Mouse (Mus musculus) brain, embryonic 14.5 days (tissue): ENCODE data around the gene Ndufv2.

Experiments
- CTCF ChIP-seq: fragments of 200-500 bp; IDR thresholded peaks from 2 replicates; pipeline ENCODE4 v1.5.1; 2012; ENCODE audit warnings: inconsistent platforms, mild to moderate bottlenecking, moderate library complexity, borderline replicate concordance; ENCODE audit not compliant: insufficient read depth, insufficient read length; ENCODE audit errors: extremely low read depth
- POLR2A ChIP-seq: fragments of 200-500 bp; IDR thresholded peaks from 2 replicates; pipeline ENCODE4 v1.6.1; 2012; ENCODE audit warnings: mild to moderate bottlenecking, inconsistent platforms, borderline replicate concordance; ENCODE audit not compliant: poor library complexity, insufficient read depth, insufficient read length, severe bottlenecking; ENCODE audit errors: extremely low read depth

GRCm38 (mm10) chr17:66076174-66076927 lies 25.0 kb downstream of the Ndufv2 start:
- TF ChIP-seq CTCF (no peak), POLR2A (no peak)
